27 mouse cellular contexts compared by ENCODE assay signal in the genomic region with DNA sequence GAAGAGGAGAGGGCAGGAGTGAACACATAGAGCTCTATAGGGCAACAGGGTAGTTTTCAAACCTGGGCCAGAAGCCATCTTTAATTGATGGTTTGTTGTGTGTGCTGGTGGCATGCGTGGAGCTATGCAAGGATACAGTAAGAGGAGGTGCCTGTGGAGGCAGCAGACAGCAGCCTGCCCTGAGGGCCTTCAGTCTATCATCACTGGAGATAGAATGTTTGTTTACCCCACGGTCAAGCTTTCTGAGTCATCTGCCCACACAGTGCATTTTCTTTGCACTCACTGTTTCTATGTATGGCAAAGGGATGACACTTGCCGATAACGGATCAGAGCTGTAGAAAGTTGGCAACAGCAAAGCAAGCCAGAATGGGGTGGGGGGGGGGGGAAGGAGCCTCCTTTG.
DNase-seq lines count a peak whose midpoint lies in the region; ATAC-seq and TF ChIP-seq lines count a peak whose summit lies in the region.
"Had no signal": no experiment of that assay in that cellular context is flagged by ENCODE, and none has a peak within 500 bp of the region (broad histone marks: within the 10 kb centered on the region; RNA-seq: fewer than 3 reads in every experiment).

No protein-coding gene starts in this region.

- POLR2A ChIA-PET in Patski (lab: Charles Lee) = interaction anchor here (0.6 to 1.2 kb wide), 3 partner anchors 12 to 1485 kb away, joined by 3 to 4 read pairs (median 3); no protein-coding TSS in a partner anchor

- H3K9me3 ChIP-seq in midbrain, embryonic 11.5 days (ENCODE audit: control insufficient read depth, low read length) = no peaks in the 10 kb centered on the region
- no peaks in the 10 kb centered on the region for H3K9me3 ChIP-seq in midbrain, embryonic 14.5 days (ENCODE audit: control insufficient read depth, low read length)
- H3K9me3 ChIP-seq in forebrain, postnatal 0 days (ENCODE audit: low read length) = no peaks in the 10 kb centered on the region
- H3K9me3 ChIP-seq: embryonic facial prominence, embryonic 13.5 days; embryonic facial prominence, embryonic 15.5 days; forebrain, embryonic 10.5 days; forebrain, embryonic 12.5 days had no signal

- CTCF ChIA-PET in Patski (lab: Charles Lee) = interaction anchor here (0.7 to 1.2 kb wide), 3 partner anchors 49 to 432 kb away, joined by 4 to 6 read pairs (median 4); no protein-coding TSS in a partner anchor

- ATAC-seq in midbrain, embryonic 11.5 days (ENCODE audit: low FRiP score) = no peak
- no peak for ATAC-seq in midbrain, embryonic 14.5 days (ENCODE audit: low FRiP score, low TSS enrichment)
- ATAC-seq in Patski = peak; percentile 62
- ATAC-seq in forebrain, postnatal 0 days = no peak
- no peak for ATAC-seq in inflammation-experienced regulatory T-cells, adult 6 months
- ATAC-seq: CD4-positive, CD25-positive, alpha-beta regulatory T cell, adult 4 months; forebrain, embryonic 14.5 days; forebrain, embryonic 16.5 days had no signal

- TF ChIP-seq CTCF in Patski (IDR thresholded peaks at IDR 0.05) = peak; percentile 29
- TF ChIP-seq CTCF in forebrain, postnatal 0 days (IDR thresholded peaks at IDR 0.05; ENCODE audit: low read depth) = no peak

- H3K36me3 ChIP-seq in midbrain, embryonic 11.5 days (ENCODE audit: control insufficient read depth, insufficient read depth, low read length) = no peaks in the 10 kb centered on the region
- H3K36me3 ChIP-seq in midbrain, embryonic 14.5 days (ENCODE audit: control insufficient read depth, insufficient read depth, low read length) = no peaks in the 10 kb centered on the region
- H3K36me3 ChIP-seq in forebrain, postnatal 0 days (ENCODE audit: insufficient read depth) = no peaks in the 10 kb centered on the region
- H3K36me3 ChIP-seq: embryonic facial prominence, embryonic 13.5 days; embryonic facial prominence, embryonic 15.5 days; forebrain, embryonic 10.5 days; forebrain, embryonic 12.5 days; G1E had no signal

- H3K4me3 ChIP-seq in midbrain, embryonic 11.5 days (ENCODE audit: low read depth, low read length) = no peak overlapping the region
- H3K4me3 ChIP-seq in midbrain, embryonic 14.5 days (replicated peaks; ENCODE audit: low read depth, low read length) = no peak overlapping the region
- H3K4me3 ChIP-seq in forebrain, postnatal 0 days (ENCODE audit: low read depth, low read length) = no peak overlapping the region
- H3K4me3 ChIP-seq: embryonic facial prominence, embryonic 13.5 days; embryonic facial prominence, embryonic 15.5 days; erythroblast, embryonic 14.5 days; forebrain, embryonic 10.5 days; forebrain, embryonic 12.5 days had no signal

- H3K4me2 ChIP-seq in midbrain, embryonic 11.5 days = no peak overlapping the region
- no peak overlapping the region for H3K4me2 ChIP-seq in midbrain, embryonic 14.5 days (ENCODE audit: low read length)
- no peak overlapping the region for H3K4me2 ChIP-seq in forebrain, postnatal 0 days (ENCODE audit: low read depth)
- H3K4me2 ChIP-seq: embryonic facial prominence, embryonic 13.5 days; embryonic facial prominence, embryonic 15.5 days; forebrain, embryonic 12.5 days had no signal

- H3K4me1 ChIP-seq in midbrain, embryonic 11.5 days (ENCODE audit: control insufficient read depth, insufficient read depth, low read length) = no peaks in the 10 kb centered on the region
- no peaks in the 10 kb centered on the region for H3K4me1 ChIP-seq in midbrain, embryonic 14.5 days (ENCODE audit: control insufficient read depth, insufficient read depth, low read length)
- H3K4me1 ChIP-seq in forebrain, postnatal 0 days (ENCODE audit: insufficient read depth) = no peaks in the 10 kb centered on the region
- H3K4me1 ChIP-seq: forebrain, embryonic 12.5 days had no signal

- in situ Hi-C loops in Patski (cut with MboI; ENCODE audit: low pct_unique_long_range_greater_than_20kb) = loop anchor here (5.0 to 10.0 kb wide), 3 partner anchors 148 to 558 kb away; a partner anchor contains a TSS

- no peak overlapping the region for H3K9ac ChIP-seq in midbrain, embryonic 11.5 days (ENCODE audit: low read length)
- H3K9ac ChIP-seq in midbrain, embryonic 14.5 days (replicated peaks; ENCODE audit: low read length) = no peak overlapping the region
- no peak overlapping the region for H3K9ac ChIP-seq in forebrain, postnatal 0 days
- H3K9ac ChIP-seq: embryonic facial prominence, embryonic 13.5 days; embryonic facial prominence, embryonic 15.5 days; forebrain, embryonic 12.5 days had no signal

- no peak overlapping the region for H3K27ac ChIP-seq in midbrain, embryonic 11.5 days (ENCODE audit: low read depth, low read length)
- H3K27ac ChIP-seq in midbrain, embryonic 14.5 days (replicated peaks; ENCODE audit: low read depth, low read length) = no peak overlapping the region
- no peak overlapping the region for H3K27ac ChIP-seq in forebrain, postnatal 0 days (ENCODE audit: low read depth, low read length)
- H3K27ac ChIP-seq: embryonic facial prominence, embryonic 13.5 days; embryonic facial prominence, embryonic 15.5 days; forebrain, embryonic 10.5 days; forebrain, embryonic 12.5 days had no signal

- 91% methylated on average over 4 of the region's 4 CpGs for WGBS in midbrain, embryonic 11.5 days
- WGBS in midbrain, embryonic 14.5 days = 100% methylated on average over 4 of the region's 4 CpGs
- 90% methylated on average over 4 of the region's 4 CpGs for WGBS in forebrain, postnatal 0 days

- H3K27me3 ChIP-seq in midbrain, embryonic 11.5 days (ENCODE audit: control insufficient read depth, insufficient read depth, low read length) = no peaks in the 10 kb centered on the region
- no peaks in the 10 kb centered on the region for H3K27me3 ChIP-seq in midbrain, embryonic 14.5 days (ENCODE audit: control insufficient read depth, insufficient read depth, low read length)
- no peaks in the 10 kb centered on the region for H3K27me3 ChIP-seq in Patski
- H3K27me3 ChIP-seq in forebrain, postnatal 0 days (ENCODE audit: insufficient read depth, low read length) = no peaks in the 10 kb centered on the region
- H3K27me3 ChIP-seq: CH12.LX; embryonic facial prominence, embryonic 15.5 days had no signal

- DNase-seq in midbrain, embryonic 11.5 days (ENCODE audit: low spot score, missing footprints) = peak; percentile 10
- no peak for DNase-seq in midbrain, embryonic 14.5 days
- peak; percentile 23 for DNase-seq in Muller cell, postnatal 12 days (ENCODE audit: inconsistent ontology term)
- no peak for DNase-seq in Patski (ENCODE audit: low read depth, low spot score)
- DNase-seq in forebrain, postnatal 0 days = no peak
- DNase-seq: adrenal gland, adult 2 months; adrenal gland, postnatal 10 days; adrenal gland, postnatal 25 days; B cell, adult 2 months; cerebellum, adult 11 months; cerebellum, adult 18-20 months; cerebellum, adult 8-10 months; cerebellum, adult 9-11 months; cerebellum, postnatal 14 days; cerebellum, postnatal 36 days; embryo, embryonic 11 days had no signal

Comparison
In these comparisons a context has a peak if more than half of its experiments do, and no peak if none do; other contexts are left out.
1. DNase-seq: peak in midbrain, embryonic 11.5 days (single experiment) and Muller cell, postnatal 12 days (single experiment); none in midbrain, embryonic 14.5 days (single experiment), Patski (single experiment) and forebrain, postnatal 0 days (single experiment).